8 mouse cellular contexts compared by ENCODE assay signal in the genomic region with DNA sequence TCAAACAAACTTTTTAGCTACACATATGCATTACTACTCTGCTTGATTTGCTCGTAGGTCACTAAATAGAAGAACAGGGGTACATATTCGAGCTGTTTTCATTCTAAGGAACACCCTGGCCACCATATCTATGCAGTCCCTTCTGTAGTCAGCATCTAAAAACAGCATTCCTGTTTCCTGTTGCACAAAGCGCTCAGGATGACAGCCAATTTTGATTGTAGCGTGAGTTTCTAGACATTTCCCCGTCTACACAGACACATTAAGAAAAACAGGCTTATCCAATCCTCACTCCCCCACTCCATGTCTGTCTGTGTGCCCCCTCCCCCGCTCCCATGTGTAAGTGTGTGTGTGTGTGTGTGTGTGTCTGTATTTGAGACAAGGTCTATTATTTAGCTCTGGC. TPM values are rescaled to one million over a fixed set of nuclear protein-coding genes. Genes with fewer than 3 reads are reported as not detected.
DNase-seq lines count a peak whose midpoint lies in the region; ATAC-seq and TF ChIP-seq lines count a peak whose summit lies in the region.

No protein-coding gene starts in this region.

- H3K9me3 ChIP-seq in heart, embryonic 16.5 days (replicated peaks; ENCODE audit: control insufficient read depth, low read length) = 0 out of 2 replicates have a peak, but pooled peaks cover 2% of the 10 kb centered on the region
- H3K9me3 ChIP-seq in stomach, embryonic 16.5 days (replicated peaks; ENCODE audit: control insufficient read depth, low read length) = no peaks in the 10 kb centered on the region

- no peak for TF ChIP-seq POLR2A in testis, adult 2 months (IDR thresholded peaks at IDR 0.05; ENCODE audit: control insufficient read depth, low read depth, low read length)
- TF ChIP-seq POLR2A in liver, adult 2 months (IDR thresholded peaks at IDR 0.05; ENCODE audit: extremely low read depth, insufficient read depth, low read length) = no peak

- TF ChIP-seq CTCF in testis, adult 2 months (IDR thresholded peaks at IDR 0.05; ENCODE audit: control insufficient read depth, insufficient read depth, insufficient replicate concordance, low read depth, low read length) = no peak
- no peak for TF ChIP-seq CTCF in liver, adult 2 months (IDR thresholded peaks at IDR 0.05; ENCODE audit: low read depth, low read length)

- H3K9ac ChIP-seq in heart, embryonic 16.5 days (ENCODE audit: low read length) = no peak overlapping the region
- peak overlapping the region; percentile 6 for H3K9ac ChIP-seq in liver, adult 2 months (ENCODE audit: low read depth, low read length)
- H3K9ac ChIP-seq in stomach, embryonic 16.5 days (ENCODE audit: low read length) = no peak overlapping the region

- H3K27me3 ChIP-seq in testis, adult 2 months (ENCODE audit: control insufficient read depth, insufficient read depth, low read length) = no peaks in the 10 kb centered on the region
- no peaks in the 10 kb centered on the region for H3K27me3 ChIP-seq in heart, embryonic 16.5 days (ENCODE audit: control insufficient read depth, insufficient read depth, low read length)
- no peaks in the 10 kb centered on the region for H3K27me3 ChIP-seq in liver, adult 2 months (ENCODE audit: control insufficient read depth, insufficient read depth, low read length)
- no peaks in the 10 kb centered on the region for H3K27me3 ChIP-seq in stomach, embryonic 16.5 days (ENCODE audit: control insufficient read depth, insufficient read depth, low read length)

- H3K4me3 ChIP-seq in testis, adult 2 months (ENCODE audit: control insufficient read depth, low read depth, low read length) = peak overlapping the region; percentile 27; the same call in 1 of the 2 replicates
- H3K4me3 ChIP-seq in heart, embryonic 16.5 days (ENCODE audit: low read length) = peak overlapping the region; percentile 82
- H3K4me3 ChIP-seq in liver, adult 2 months (ENCODE audit: insufficient read depth, low read depth, low read length) = no peak overlapping the region; the same call in 1 of the 2 replicates
- peak overlapping the region; percentile 82; the same call in 1 of the 2 replicates for H3K4me3 ChIP-seq in stomach, embryonic 16.5 days (replicated peaks; ENCODE audit: low read length)

- peaks cover 3% of the 10 kb centered on the region; the same call in 1 of the 2 replicates for H3K79me2 ChIP-seq in liver, adult 2 months (ENCODE audit: control insufficient read depth, insufficient read depth, low read length)

- ATAC-seq in heart, embryonic 16.5 days (replicated peaks; ENCODE audit: extremely low read depth, insufficient read depth, low FRiP score) = no peak
- ATAC-seq in stomach, embryonic 16.5 days (ENCODE audit: insufficient read depth, low FRiP score) = no peak

- H3K4me1 ChIP-seq in testis, adult 2 months (ENCODE audit: control insufficient read depth, insufficient read depth, low read length) = peaks cover 6% of the 10 kb centered on the region
- peaks cover 15% of the 10 kb centered on the region for H3K4me1 ChIP-seq in heart, embryonic 16.5 days (ENCODE audit: control insufficient read depth, insufficient read depth, low read length)
- H3K4me1 ChIP-seq in liver, adult 2 months (ENCODE audit: control insufficient read depth, insufficient read depth, low read length) = peaks cover 4% of the 10 kb centered on the region; the same call in 1 of the 2 replicates
- no peaks in the 10 kb centered on the region; the same call in 1 of the 2 replicates for H3K4me1 ChIP-seq in stomach, embryonic 16.5 days (ENCODE audit: control insufficient read depth, insufficient read depth, low read length)

- 40% methylated on average over 6 of the region's 6 CpGs for WGBS in heart, embryonic 16.5 days
- 62% methylated on average over 6 of the region's 6 CpGs for WGBS in liver, adult 2 months
- 68% methylated on average over 6 of the region's 6 CpGs for WGBS in stomach, embryonic 16.5 days

- no peak overlapping the region for H3K27ac ChIP-seq in testis, adult 2 months (ENCODE audit: control insufficient read depth, insufficient read depth, low read depth, low read length)
- H3K27ac ChIP-seq in heart, embryonic 16.5 days (ENCODE audit: low read length) = peak overlapping the region; percentile 92
- H3K27ac ChIP-seq in liver, adult 2 months (replicated peaks; ENCODE audit: insufficient read depth, low read depth, low read length) = peak overlapping the region; percentile 47
- H3K27ac ChIP-seq in stomach, embryonic 16.5 days (ENCODE audit: low read length) = no peak overlapping the region

- peaks cover 2% of the 10 kb centered on the region; the same call in 1 of the 2 replicates for H3K36me3 ChIP-seq in testis, adult 2 months (ENCODE audit: control insufficient read depth, insufficient read depth, low read length)
- peaks cover 16% of the 10 kb centered on the region; the same call in 1 of the 2 replicates for H3K36me3 ChIP-seq in heart, embryonic 16.5 days (ENCODE audit: control insufficient read depth, insufficient read depth)
- H3K36me3 ChIP-seq in liver, adult 2 months (ENCODE audit: control insufficient read depth, insufficient read depth, low read length) = peaks cover 29% of the 10 kb centered on the region
- 0 out of 2 replicates have a peak, but pooled peaks cover 6% of the 10 kb centered on the region for H3K36me3 ChIP-seq in stomach, embryonic 16.5 days (ENCODE audit: control insufficient read depth, insufficient read depth, low read length)

- peak overlapping the region; percentile 77 for H3K4me2 ChIP-seq in heart, embryonic 16.5 days (ENCODE audit: low read depth, low read length)
- peak overlapping the region; percentile 76 for H3K4me2 ChIP-seq in stomach, embryonic 16.5 days (ENCODE audit: low read depth, low read length)

- no peak for DNase-seq in testis, postnatal 14 days (ENCODE audit: low spot score)
- peak; percentile 14 for DNase-seq in liver, adult 2 months (ENCODE audit: extremely low read depth, low read depth, low spot score)
- DNase-seq in embryo, embryonic 10.5 days (ENCODE audit: low spot score) = no peak
- no peak for DNase-seq in adrenal gland, postnatal 4 days (ENCODE audit: low spot score in 2 of 2)
- no peak for DNase-seq in embryo, embryonic 9.5 days (ENCODE audit: extremely low spot score)

RNA-seq across cellular contexts. Expression of a gene that starts 1.5 kb away (rescaled TPM):
- polyA plus RNA-seq in testis, adult 2 months (2012; rRNA removed) = 6.7 TPM in 2 replicates
- 10.6 and 12.2 TPM in 2 replicates for polyA plus RNA-seq in heart, embryonic 16.5 days (2015; fragmentation: Nextera tagmentation; extraction: Ambion mirVana)
- 12.1 and 12.2 TPM in 2 replicates for total RNA-seq in liver, adult 2 months (2014; rRNA removed)
- 1.7 and 1.8 TPM in 2 replicates for polyA plus RNA-seq in liver, adult 2 months (2012; rRNA removed)
- 13.7 and 14.4 TPM in 2 replicates for polyA plus RNA-seq in stomach, embryonic 16.5 days (2015; fragmentation: Nextera tagmentation; extraction: Ambion mirVana)
- total RNA-seq in adrenal gland, postnatal 4 days (2021) = 10 to 100 TPM; 19.0 to 19.5 TPM

RNA-seq across cellular contexts. Expression of a gene that starts 39.5 kb away (rescaled TPM):
- polyA plus RNA-seq in testis, adult 2 months (2012; rRNA removed) = 0.10 and 0.11 TPM in 2 replicates
- 0.24 and 0.28 TPM in 2 replicates for polyA plus RNA-seq in heart, embryonic 16.5 days (2015; fragmentation: Nextera tagmentation; extraction: Ambion mirVana)
- 0.09 and 0.27 TPM in 2 replicates for total RNA-seq in liver, adult 2 months (2014; rRNA removed)
- 0.05 and 0.10 TPM in 2 replicates for polyA plus RNA-seq in liver, adult 2 months (2012; rRNA removed)
- 0.15 and 0.27 TPM in 2 replicates for polyA plus RNA-seq in stomach, embryonic 16.5 days (2015; fragmentation: Nextera tagmentation; extraction: Ambion mirVana)
- total RNA-seq in adrenal gland, postnatal 4 days (2021) = under 1 TPM in 1 of 2 experiments, not detected in 1; 0.17 TPM

Comparison
In these comparisons a context has a peak if more than half of its experiments do, and no peak if none do; other contexts are left out.
1. H3K27ac ChIP-seq: peak in heart, embryonic 16.5 days (single experiment) and liver, adult 2 months (single experiment); none in testis, adult 2 months (single experiment) and stomach, embryonic 16.5 days (single experiment).